Mouse (Mus musculus): ENCODE results near the gene Brip1.

DNA sequence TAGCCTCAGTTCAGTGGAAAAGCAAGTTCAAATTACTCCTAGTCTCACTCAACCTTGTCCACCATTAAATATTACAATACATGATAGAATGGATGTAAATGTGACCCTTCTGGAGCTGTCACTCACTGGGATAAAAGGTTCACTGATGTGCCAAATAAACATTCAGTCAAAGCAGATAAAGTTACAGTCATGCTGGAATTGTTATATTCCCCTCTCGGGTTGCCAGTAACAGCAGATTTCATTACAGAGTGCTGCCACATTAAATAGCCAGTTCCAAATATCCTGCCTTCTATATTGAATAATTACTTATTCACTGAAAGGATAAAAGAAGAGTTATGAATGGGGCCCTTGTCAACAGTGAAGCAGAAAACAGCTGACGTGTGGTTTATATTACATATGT is 42.0 kb downstream of the Brip1 start:
- TF ChIP-seq CTCF (IDR thresholded peaks at IDR 0.05; ENCODE audit: low read depth) (no peak), EP300 (IDR thresholded peaks at IDR 0.05; ENCODE audit: low read depth) (no peak)

All from heart, postnatal 0 days (tissue).